ENCODE assay signal across 15 mouse cellular contexts in the genomic region with DNA sequence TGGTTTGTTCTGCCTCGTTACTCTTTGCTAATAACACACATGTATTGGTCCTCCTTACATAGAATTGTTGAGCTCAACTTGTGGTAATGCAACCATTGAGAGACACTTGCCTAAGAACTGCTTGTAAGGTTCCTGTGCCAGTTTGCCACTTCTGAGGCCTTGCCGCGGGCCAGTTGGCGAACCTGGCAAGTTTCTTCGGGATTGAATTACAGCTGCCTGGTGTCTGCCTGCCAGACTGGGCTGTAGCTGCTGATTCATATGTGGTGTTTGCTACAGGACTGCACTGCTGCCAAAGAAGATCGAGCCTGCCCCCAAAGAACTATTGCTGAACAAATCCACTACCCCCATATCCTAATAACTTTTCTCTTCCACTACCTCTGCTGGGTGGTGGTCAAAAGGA. TPM values are rescaled to one million over a fixed set of nuclear protein-coding genes. Genes with fewer than 3 reads are reported as not detected.
DNase-seq lines count a peak whose midpoint lies in the region.
"Had no signal": no experiment of that assay in that cellular context is flagged by ENCODE, and none has a peak within 500 bp of the region (broad histone marks: within the 10 kb centered on the region; RNA-seq: fewer than 3 reads in every experiment).

No protein-coding gene starts in this region.

- peak; percentile 54 for DNase-seq in 3134 (ENCODE audit: extremely low read depth, insufficient read length, low spot score)
- DNase-seq in NIH3T3 (ENCODE audit: low read depth), result peak; percentile 37
- DNase-seq in gastrocnemius, postnatal 10 days, result peak; percentile 50
- DNase-seq in skeletal muscle tissue, adult 2 months (ENCODE audit: low read depth, low spot score), result peak; percentile 89
- DNase-seq in urinary bladder, postnatal 36 days (ENCODE audit: low spot score in 2 of 2), result no peak
- no peak for DNase-seq in right cerebral cortex, postnatal 36 days (ENCODE audit: low spot score in 2 of 2)
- DNase-seq: adrenal gland, postnatal 25 days; B cell, adult 2 months; cerebellum, adult 2 months; cerebellum, postnatal 14 days; embryo, embryonic 11 days; heart, adult 18-20 months; heart, postnatal 14 days; kidney, adult 2 months had no signal

RNA-seq across cellular contexts. Expression of gene Creg1, which starts 9.3 kb away (rescaled TPM):
- 10 to 100 TPM; 37.2 to 42.5 TPM for total RNA-seq in gastrocnemius, postnatal 10 days (2021)

RNA-seq across cellular contexts. Expression of gene Cd247, which starts 34.3 kb away (rescaled TPM):
- total RNA-seq in gastrocnemius, postnatal 10 days (2021), result 1 to 10 TPM; 1.6 to 1.9 TPM
- total RNA-seq: hindbrain, postnatal 0 days had no signal

RNA-seq across cellular contexts. Expression of gene Rcsd1, which starts 44.6 kb away (rescaled TPM):
- total RNA-seq in gastrocnemius, postnatal 10 days (2021), result 100 to 1,000 TPM; 128 to 138 TPM

Comparison
In these comparisons a context has a peak if more than half of its experiments do, and no peak if none do; other contexts are left out.
1. DNase-seq: peak in 3134 (single experiment), NIH3T3 (single experiment), gastrocnemius, postnatal 10 days (single experiment) and skeletal muscle tissue, adult 2 months (single experiment); none in urinary bladder, postnatal 36 days (0 of 2) and right cerebral cortex, postnatal 36 days (0 of 2).